8 mouse cellular contexts compared by ENCODE assay signal in genomic region chr1:172562641-172563464, GRCm38 (mm10). TPM values are rescaled to one million over a fixed set of nuclear protein-coding genes. Genes with fewer than 3 reads are reported as not detected.
DNase-seq lines count a peak whose midpoint lies in the region; ATAC-seq lines count a peak whose summit lies in the region.

No protein-coding gene starts in this region.

- peak; percentile 42 to 53 for DNase-seq in CD8-positive naive resting alpha-beta T cell, adult 2 months (ENCODE audit: low read depth in 2 of 2, low spot score in 2 of 2)
- DNase-seq in heart, postnatal 36 days, result peak; percentile 73 to 86
- peak; percentile 37 to 51 for DNase-seq in layer of hippocampus, adult 18-20 months (ENCODE audit: low spot score in 2 of 2)
- peak; percentile 77 to 82 for DNase-seq in lung, adult 18-20 months
- DNase-seq in testis, postnatal 14 days (ENCODE audit: low spot score), result peak; percentile 44

- peak; percentile 77 for ATAC-seq in cerebellum, adult (ENCODE audit: insufficient number of reproducible peaks, low FRiP score, low TSS enrichment)
- peak; percentile 87 for ATAC-seq in forebrain, embryonic 16.5 days
- peak; percentile 92 for ATAC-seq in neural tube, embryonic 14.5 days (ENCODE audit: low read depth)

- peak overlapping the region; percentile 97 for H3K4me2 ChIP-seq in forebrain, embryonic 16.5 days (ENCODE audit: low read length)
- peak overlapping the region; percentile 83 for H3K4me2 ChIP-seq in neural tube, embryonic 14.5 days (ENCODE audit: low read depth, low read length)

- WGBS in forebrain, embryonic 16.5 days, result under 1% methylated on average over 61 of the region's 66 CpGs
- WGBS in neural tube, embryonic 14.5 days, result under 1% methylated on average over 63 of the region's 66 CpGs

- H3K4me1 ChIP-seq in forebrain, embryonic 16.5 days (replicated peaks; ENCODE audit: control insufficient read depth, insufficient read depth, low read length), result peaks cover 14% of the 10 kb centered on the region
- 0 out of 2 replicates have a peak, but pooled peaks cover 3% of the 10 kb centered on the region for H3K4me1 ChIP-seq in neural tube, embryonic 14.5 days (ENCODE audit: control insufficient read depth, insufficient read depth, low read length)

- H3K36me3 ChIP-seq in forebrain, embryonic 16.5 days (ENCODE audit: control insufficient read depth, insufficient read depth), result no peaks in the 10 kb centered on the region
- no peaks in the 10 kb centered on the region for H3K36me3 ChIP-seq in neural tube, embryonic 14.5 days (ENCODE audit: control insufficient read depth, insufficient read depth, low read length)

- peak overlapping the region; percentile 78 for H3K9ac ChIP-seq in forebrain, embryonic 16.5 days (replicated peaks; ENCODE audit: low read depth, low read length)
- H3K9ac ChIP-seq in neural tube, embryonic 14.5 days (replicated peaks; ENCODE audit: low read depth, low read length), result peak overlapping the region; percentile 65

- H3K9me3 ChIP-seq in forebrain, embryonic 16.5 days (ENCODE audit: control insufficient read depth, low read length), result no peaks in the 10 kb centered on the region
- H3K9me3 ChIP-seq in neural tube, embryonic 14.5 days (ENCODE audit: control insufficient read depth, low read length), result no peaks in the 10 kb centered on the region

- no peak overlapping the region for H3K27ac ChIP-seq in forebrain, embryonic 16.5 days (ENCODE audit: low read length)
- H3K27ac ChIP-seq in neural tube, embryonic 14.5 days (ENCODE audit: low read depth, low read length), result peak overlapping the region; percentile 63

- peaks cover 24% of the 10 kb centered on the region for H3K27me3 ChIP-seq in forebrain, embryonic 16.5 days (replicated peaks; ENCODE audit: control insufficient read depth, insufficient read depth, low read length)
- H3K27me3 ChIP-seq in neural tube, embryonic 14.5 days (ENCODE audit: control insufficient read depth, insufficient read depth, low read length), result no peaks in the 10 kb centered on the region

- H3K4me3 ChIP-seq in forebrain, embryonic 16.5 days (replicated peaks; ENCODE audit: low read length), result peak overlapping the region; percentile 80
- H3K4me3 ChIP-seq in neural tube, embryonic 14.5 days (ENCODE audit: low read depth, low read length), result peak overlapping the region; percentile 73

- intact Hi-C loops in heart, postnatal 36 days (cut with DNase I), result loop anchor here (1.0 to 2.0 kb wide), 2 partner anchors 35 to 70 kb away; partner anchors contain the start of gene Dusp23

RNA-seq across cellular contexts. Expression of gene Vsig8, which starts 7.1 kb away (rescaled TPM):
- 0.14 TPM in 1 of 2 replicates, not detected in the other for polyA plus RNA-seq in forebrain, embryonic 16.5 days (2015; fragmentation: Nextera tagmentation; extraction: Ambion mirVana)
- not detected for total RNA-seq in heart, postnatal 36 days (2021)
- under 1 TPM; 0.27 to 0.43 TPM for total RNA-seq in layer of hippocampus, adult 18-20 months (2021)
- polyA plus RNA-seq in neural tube, embryonic 14.5 days (2014; fragmentation: Nextera tagmentation; extraction: Ambion mirVana), result 1.4 and 1.5 TPM in 2 replicates

RNA-seq across cellular contexts. Expression of gene Slamf8, which starts 27.5 kb away (rescaled TPM):
- not detected in 2 replicates for polyA plus RNA-seq in forebrain, embryonic 16.5 days (2015; fragmentation: Nextera tagmentation; extraction: Ambion mirVana)
- total RNA-seq in heart, postnatal 36 days (2021), result under 1 TPM; 0.22 to 0.42 TPM
- total RNA-seq in layer of hippocampus, adult 18-20 months (2021), result not detected
- polyA plus RNA-seq in neural tube, embryonic 14.5 days (2014; fragmentation: Nextera tagmentation; extraction: Ambion mirVana), result not detected in 2 replicates

RNA-seq across cellular contexts. Expression of gene Fcrl6, which starts 39.5 kb away (rescaled TPM):
- not detected in 2 replicates for polyA plus RNA-seq in forebrain, embryonic 16.5 days (2015; fragmentation: Nextera tagmentation; extraction: Ambion mirVana)
- not detected for total RNA-seq in heart, postnatal 36 days (2021)
- total RNA-seq in layer of hippocampus, adult 18-20 months (2021), result not detected
- polyA plus RNA-seq in neural tube, embryonic 14.5 days (2014; fragmentation: Nextera tagmentation; extraction: Ambion mirVana), result 0.17 and 0.21 TPM in 2 replicates

RNA-seq across cellular contexts. Expression of gene Cfap45, which starts 42.3 kb away (rescaled TPM):
- 1.8 and 3.0 TPM in 2 replicates for polyA plus RNA-seq in forebrain, embryonic 16.5 days (2015; fragmentation: Nextera tagmentation; extraction: Ambion mirVana)
- total RNA-seq in heart, postnatal 36 days (2021), result under 1 TPM; 0.14 to 0.92 TPM
- total RNA-seq in layer of hippocampus, adult 18-20 months (2021), result 1 to 10 TPM; 3.4 to 4.0 TPM
- polyA plus RNA-seq in neural tube, embryonic 14.5 days (2014; fragmentation: Nextera tagmentation; extraction: Ambion mirVana), result 3.1 and 3.5 TPM in 2 replicates
